Mouse (Mus musculus): ENCODE measurements around the gene Arrdc2. TPM values are rescaled to one million over a fixed set of nuclear protein-coding genes. Genes with fewer than 3 reads are reported as not detected.

The Arrdc2 gene
- total and polyA plus RNA-seq, 3 experiments = 13.1 to 22.5 TPM; not detected in 1

DNA sequence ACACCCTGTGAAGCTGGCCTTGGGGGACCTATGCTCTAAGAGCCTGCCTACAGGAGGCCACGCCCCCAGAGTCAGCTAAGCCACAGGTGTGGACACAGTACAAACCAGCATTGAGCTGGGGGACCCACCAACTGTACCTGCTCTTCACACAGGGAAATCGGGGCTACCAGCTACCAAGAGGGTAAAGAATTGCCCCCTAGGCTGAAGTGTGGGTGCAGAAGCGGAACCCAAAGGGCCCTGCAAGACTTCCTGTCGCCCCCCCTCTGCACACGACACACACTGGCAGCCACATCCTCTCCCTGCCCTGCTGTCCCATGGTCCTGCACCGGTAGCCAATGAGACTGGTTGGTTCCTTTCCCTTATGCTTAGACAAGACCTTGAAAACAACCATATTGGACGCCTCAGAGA, 48.2 kb downstream of the Arrdc2 start:
- Histone ChIP-seq H3K4me3 (ENCODE audit: control insufficient read depth in 1 of 2, insufficient read depth in 1 of 2, low read depth in 2 of 2, low read length in 2 of 2) (peak overlapping the region; percentile 83 to 94), H3K9me3 (replicated peaks; ENCODE audit: insufficient read depth, low read length) (no peaks in the 10 kb centered on the region), H3K27ac (ENCODE audit: control insufficient read depth, low read depth, low read length) (peak overlapping the region; percentile 33), H3K4me1 (ENCODE audit: control insufficient read depth in 1 of 2, insufficient read depth in 2 of 2, low read length in 2 of 2) (peaks cover 0 to 12% of the 10 kb centered on the region in 2 experiments; a peak in 3 of 4 replicates), H3K79me2 (ENCODE audit: control insufficient read depth, insufficient read depth, low read length, poor library complexity) (peaks cover 17% of the 10 kb centered on the region), H3K9ac (ENCODE audit: control insufficient read depth, low read depth, low read length, poor library complexity, severe bottlenecking) (peak overlapping the region; percentile 92), H3K27me3 (ENCODE audit: control insufficient read depth in 1 of 2, insufficient read depth in 2 of 2, low read length in 2 of 2) (no peaks in the 10 kb centered on the region), H3K36me3 (ENCODE audit: control insufficient read depth in 1 of 2, insufficient read depth in 2 of 2, low read length in 2 of 2) (no peaks in the 10 kb centered on the region; a peak in 1 of 4 replicates)
- peak; percentile 93 for DNase-seq (ENCODE audit: low read depth, low spot score)
- no peak for TF ChIP-seq KAT2A (conservative IDR thresholded peaks at IDR 0.05; ENCODE audit: low read depth, low read length)
- no peak for TF ChIP-seq POLR2AphosphoS5 (IDR thresholded peaks at IDR 0.05; ENCODE audit: borderline replicate concordance, low read depth, low read length)
- 0 out of 4 replicates have a peak, but pooled peaks of 1 of the 2 experiments have one; percentile 4 for TF ChIP-seq EP300 (IDR thresholded peaks at IDR 0.05; ENCODE audit: low read depth in 1 of 2, low read length in 2 of 2)
- TF ChIP-seq JUND (IDR thresholded peaks at IDR 0.05; ENCODE audit: low read depth, low read length) = no peak
- peak; percentile 48 for TF ChIP-seq MAX (IDR thresholded peaks at IDR 0.05; ENCODE audit: low read length)
- TF ChIP-seq BHLHE40 (IDR thresholded peaks at IDR 0.05; ENCODE audit: borderline replicate concordance, low read depth, low read length) = no peak
- no peak for TF ChIP-seq ZKSCAN1 (IDR thresholded peaks at IDR 0.05; ENCODE audit: low read depth, low read length)
- no peak for TF ChIP-seq CTCF (IDR thresholded peaks at IDR 0.05 in 2 of 3, conservative IDR thresholded peaks at IDR 0.05 in 1 of 3; ENCODE audit: control insufficient read depth in 1 of 3, insufficient read depth in 1 of 3, low read depth in 2 of 3, low read length in 3 of 3, poor library complexity in 1 of 3, severe bottlenecking in 1 of 3)
- no peak for TF ChIP-seq USF2 (IDR thresholded peaks at IDR 0.05; ENCODE audit: borderline replicate concordance in 1 of 2, insufficient read depth in 1 of 2, low read depth in 1 of 2, low read length in 2 of 2)
- TF ChIP-seq POLR2AphosphoS2 (IDR thresholded peaks at IDR 0.05; ENCODE audit: low read length) = no peak
- TF ChIP-seq MXI1 (IDR thresholded peaks at IDR 0.05; ENCODE audit: low read depth, low read length) = peak; percentile 70; the same call in 1 of the 2 replicates
- TF ChIP-seq UBTF (IDR thresholded peaks at IDR 0.05; ENCODE audit: borderline replicate concordance, insufficient read depth, low read depth, low read length) = no peak
- peak; percentile 32; the same call in 1 of the 2 replicates for TF ChIP-seq ETS1 (IDR thresholded peaks at IDR 0.05; ENCODE audit: low read depth, low read length)
- TF ChIP-seq MYC (IDR thresholded peaks at IDR 0.05; ENCODE audit: low read depth, low read length) = peak; percentile 59; the same call in 1 of the 2 replicates
- TF ChIP-seq TCF12 (IDR thresholded peaks at IDR 0.05; ENCODE audit: low read depth, low read length) = no peak
- peak; percentile 78 for TF ChIP-seq HCFC1 (IDR thresholded peaks at IDR 0.05; ENCODE audit: low read depth, low read length)
- TF ChIP-seq GABPA (IDR thresholded peaks at IDR 0.05; ENCODE audit: low read depth, low read length) = no peak
- peak; percentile 68 for TF ChIP-seq ELF1 (IDR thresholded peaks at IDR 0.05; ENCODE audit: low read depth, low read length)
- 0 out of 2 replicates have a peak, but pooled peaks have one; percentile 31 for TF ChIP-seq USF1 (IDR thresholded peaks at IDR 0.05; ENCODE audit: low read depth, low read length)
- no peak for TF ChIP-seq ZC3H11A (IDR thresholded peaks at IDR 0.05; ENCODE audit: low read depth, low read length)
- TF ChIP-seq NRF1 (IDR thresholded peaks at IDR 0.05; ENCODE audit: insufficient read depth, low read depth, low read length, poor library complexity, severe bottlenecking) = 0 out of 2 replicates have a peak, but pooled peaks have one; percentile 16
- TF ChIP-seq SIN3A (IDR thresholded peaks at IDR 0.05; ENCODE audit: low read length) = peak; percentile 81
- no peak for TF ChIP-seq CHD2 (IDR thresholded peaks at IDR 0.05; ENCODE audit: low read length)
- TF ChIP-seq MYB (IDR thresholded peaks at IDR 0.05; ENCODE audit: low read depth, low read length) = no peak
- no peak for TF ChIP-seq RCOR1 (IDR thresholded peaks at IDR 0.05; ENCODE audit: low read depth, low read length)
- TF ChIP-seq ZNF384 (IDR thresholded peaks at IDR 0.05; ENCODE audit: low read depth, low read length) = no peak
- TF ChIP-seq NELFE (IDR thresholded peaks at IDR 0.05; ENCODE audit: low read depth, low read length) = no peak
- TF ChIP-seq TAL1 (IDR thresholded peaks at IDR 0.05; ENCODE audit: low read length) = no peak
- TF ChIP-seq MAZ (IDR thresholded peaks at IDR 0.05; ENCODE audit: low read depth, low read length) = peak; percentile 66; the same call in 1 of the 2 replicates
- TF ChIP-seq TBP (IDR thresholded peaks at IDR 0.05; ENCODE audit: low read depth, low read length) = no peak
- 0 out of 4 replicates have a peak, but pooled peaks of 1 of the 2 experiments have one; percentile 38 for TF ChIP-seq POLR2A (IDR thresholded peaks at IDR 0.05; ENCODE audit: control insufficient read depth in 1 of 2, insufficient read depth in 1 of 2, low read depth in 1 of 2, low read length in 2 of 2, poor library complexity in 1 of 2)
- TF ChIP-seq E2F4 (IDR thresholded peaks at IDR 0.05; ENCODE audit: borderline replicate concordance, low read depth, low read length) = no peak
- TF ChIP-seq ZMIZ1 (IDR thresholded peaks at IDR 0.05; ENCODE audit: low read depth, low read length) = no peak

Data from MEL (cell line).